Mouse (Mus musculus): Measurements from ENCODE around the gene Pfn4.

- no peak for TF ChIP-seq CTCF (IDR thresholded peaks at IDR 0.05; ENCODE audit: low read depth)
- no peak for TF ChIP-seq EP300 (optimal IDR thresholded peaks at IDR 0.05)
These were observed 6.7 kb downstream of the Pfn4 start for GRCm38 (mm10) chr12:4775588-4775949.

Data from stomach, postnatal 0 days (tissue).